Mouse (Mus musculus) adipocyte (in vitro differentiated cells): Measurements from ENCODE around the gene Yy1.
A peak's percentile ranks its signal among the peaks of the same experiment; 100 is the strongest.

ENCODE experiments used
- DNase-seq: peaks from one replicate; pipeline ENCODE4 v3.0.0-alpha.2; 2016; ENCODE audit warnings: low spot score

Yy1 gene

GRCm38 (mm10) chr12:108768196-108768854, 24.4 kb upstream of the Yy1 start:
- no peak for DNase-seq

GRCm38 (mm10) chr12:108780108-108780877, 12.5 kb upstream of the Yy1 start:
- no peak for DNase-seq

GRCm38 (mm10) chr12:108785161-108785560, 7.6 kb upstream of the Yy1 start:
- DNase-seq: no peak

- DNase-seq: no peak
These were observed 5.4 kb upstream of the Yy1 start for GRCm38 (mm10) chr12:108787329-108787728.

GRCm38 (mm10) chr12:108792152-108792545, 624 bp upstream of the Yy1 start:
- DNase-seq: peak; percentile 89

GRCm38 (mm10) chr12:108793453-108793941, 724 bp downstream of the Yy1 start:
- no peak for DNase-seq

GRCm38 (mm10) chr12:108794078-108794711, 1.4 kb downstream of the Yy1 start:
- DNase-seq: peak; percentile 73

- DNase-seq: no peak
These were observed 2.3 kb downstream of the Yy1 start for GRCm38 (mm10) chr12:108794979-108795537.

- no peak for DNase-seq
These were observed 8.8 kb downstream of the Yy1 start for GRCm38 (mm10) chr12:108801613-108802012.

GRCm38 (mm10) chr12:108804388-108804787, 11.6 kb downstream of the Yy1 start:
- DNase-seq: no peak

- no peak for DNase-seq
These were observed 15.7 kb downstream of the Yy1 start for GRCm38 (mm10) chr12:108808465-108808864.

- no peak for DNase-seq
These were observed 17.0 kb downstream of the Yy1 start for GRCm38 (mm10) chr12:108809771-108810170.

GRCm38 (mm10) chr12:108810309-108810708, 17.5 kb downstream of the Yy1 start:
- no peak for DNase-seq

GRCm38 (mm10) chr12:108811133-108811532, 18.4 kb downstream of the Yy1 start:
- peak; percentile 46 for DNase-seq

GRCm38 (mm10) chr12:108812463-108812862, 19.7 kb downstream of the Yy1 start:
- no peak for DNase-seq

GRCm38 (mm10) chr12:108814470-108814869, 21.7 kb downstream of the Yy1 start:
- no peak for DNase-seq

GRCm38 (mm10) chr12:108816569-108816968, 23.8 kb downstream of the Yy1 start:
- no peak for DNase-seq

- no peak for DNase-seq
These were observed 27.7 kb downstream of the Yy1 start for GRCm38 (mm10) chr12:108820461-108820860.

- DNase-seq: no peak
These were observed 30.3 kb downstream of the Yy1 start for GRCm38 (mm10) chr12:108823036-108823435.

GRCm38 (mm10) chr12:108824225-108824874, 31.6 kb downstream of the Yy1 start:
- DNase-seq: no peak

GRCm38 (mm10) chr12:108825561-108826224, 32.9 kb downstream of the Yy1 start:
- no peak for DNase-seq
